Mouse (Mus musculus) MEL (cell line): Measurements from ENCODE around the gene Zfp788. TPM values are rescaled to one million over a fixed set of nuclear protein-coding genes. Genes with fewer than 3 reads are reported as not detected.
"Not testable (repeated sequence)": the region's sequence is repeated elsewhere in the genome, so short reads cannot be mapped to it uniquely, and the experiment has no call there.

Experiments
- DNase-seq: peaks from one replicate; pipeline ENCODE4 v3.0.0; 2011; ENCODE audit warnings: low read depth, low spot score
- H3K27ac ChIP-seq: 2 replicates; pipeline ENCODE4 v1.5.1; 2012; ENCODE audit warnings: low read depth, mild to moderate bottlenecking, control low read depth, low read length, moderate library complexity; ENCODE audit not compliant: control insufficient read depth
- H3K27me3 ChIP-seq, 2 experiments: fragments of 150-350 bp in 1 of 2; sonication (generic) in 1 of 2; 2 replicates each; pipeline ENCODE4 v1.6.1; 2012; ENCODE audit warnings: low read length in 2 of 2, mild to moderate bottlenecking in 2 of 2, improper control_type of control experiment in 1 of 2, moderate library complexity in 1 of 2; ENCODE audit not compliant: insufficient read depth in 2 of 2, control insufficient read depth in 1 of 2
- H3K36me3 ChIP-seq, 2 experiments: 2 replicates each; pipeline ENCODE4 v1.6.1; 2012 to 2014; ENCODE audit warnings: low read length in 2 of 2, improper control_type of control experiment in 1 of 2, inconsistent platforms in 1 of 2, mild to moderate bottlenecking in 1 of 2; ENCODE audit not compliant: insufficient read depth in 2 of 2, control insufficient read depth in 1 of 2
- H3K4me1 ChIP-seq, 2 experiments: fragments of 150-350 bp in 1 of 2; sonication (generic) in 1 of 2; 2 replicates each; pipeline ENCODE4 v1.6.1; 2012; ENCODE audit warnings: low read length in 2 of 2, improper control_type of control experiment in 1 of 2, mild to moderate bottlenecking in 1 of 2; ENCODE audit not compliant: insufficient read depth in 2 of 2, control insufficient read depth in 1 of 2
- H3K4me3 ChIP-seq, 2 experiments: fragments of 150-350 bp in 1 of 2; sonication (generic) in 1 of 2; 2 replicates each; pipeline ENCODE4 v1.5.1; 2012; ENCODE audit warnings: low read depth in 2 of 2, low read length in 2 of 2, mild to moderate bottlenecking in 2 of 2, moderate library complexity in 2 of 2, control low read depth in 1 of 2, improper control_type of control experiment in 1 of 2; ENCODE audit not compliant: control insufficient read depth in 1 of 2, insufficient read depth in 1 of 2
- H3K79me2 ChIP-seq: 2 replicates; pipeline ENCODE4 v1.6.1; 2012; ENCODE audit warnings: mild to moderate bottlenecking, low read length, moderate library complexity; ENCODE audit not compliant: control insufficient read depth, poor library complexity, insufficient read depth
- H3K9ac ChIP-seq: 2 replicates; pipeline ENCODE4 v1.6.1; 2012; ENCODE audit warnings: low read depth, mild to moderate bottlenecking, control low read depth, low read length, moderate library complexity; ENCODE audit not compliant: control insufficient read depth, poor library complexity, severe bottlenecking
- H3K9me3 ChIP-seq: fragments of 150-350 bp; sonication (generic); replicated peaks from 2 replicates; pipeline ENCODE4 v1.6.1; 2012; ENCODE audit warnings: mild to moderate bottlenecking, low read length, improper control_type of control experiment, moderate library complexity; ENCODE audit not compliant: insufficient read depth
- BHLHE40 ChIP-seq: IDR thresholded peaks from 2 replicates; pipeline ENCODE4 v1.6.1; 2012; ENCODE audit warnings: low read depth, mild to moderate bottlenecking, inconsistent platforms, low read length, improper control_type of control experiment, borderline replicate concordance
- ELF1 ChIP-seq: IDR thresholded peaks from 2 replicates; pipeline ENCODE4 v1.6.1; 2014; ENCODE audit warnings: low read depth, mild to moderate bottlenecking, inconsistent platforms, low read length, improper control_type of control experiment, moderate library complexity
- ETS1 ChIP-seq: IDR thresholded peaks from 2 replicates; pipeline ENCODE4 v1.6.1; 2012; ENCODE audit warnings: low read depth, mild to moderate bottlenecking, inconsistent platforms, low read length, improper control_type of control experiment, moderate library complexity
- GABPA ChIP-seq: IDR thresholded peaks from 2 replicates; pipeline ENCODE4 v1.6.1; 2012; ENCODE audit warnings: low read depth, mild to moderate bottlenecking, inconsistent platforms, low read length, improper control_type of control experiment, moderate library complexity
- HCFC1 ChIP-seq: IDR thresholded peaks from 2 replicates; pipeline ENCODE4 v1.6.1; 2012; ENCODE audit warnings: low read depth, mild to moderate bottlenecking, inconsistent platforms, low read length, improper control_type of control experiment, moderate library complexity
- KAT2A ChIP-seq: conservative IDR thresholded peaks from 2 replicates; pipeline ENCODE4 v1.6.1; 2012; ENCODE audit warnings: low read depth, low read length, improper control_type of control experiment, inconsistent platforms
- MAX ChIP-seq: IDR thresholded peaks from 2 replicates; pipeline ENCODE4 v1.6.1; 2011; ENCODE audit warnings: low read length, improper control_type of control experiment
- MAZ ChIP-seq: IDR thresholded peaks from 2 replicates; pipeline ENCODE4 v1.6.1; 2012; ENCODE audit warnings: low read depth, mild to moderate bottlenecking, inconsistent platforms, low read length, improper control_type of control experiment
- MEF2A ChIP-seq: IDR thresholded peaks from 2 replicates; pipeline ENCODE4 v1.6.1; 2014; ENCODE audit warnings: low read depth, mild to moderate bottlenecking, inconsistent platforms, low read length, improper control_type of control experiment; ENCODE audit not compliant: poor library complexity, insufficient replicate concordance, severe bottlenecking; ENCODE audit errors: extremely low read depth
- MYB ChIP-seq: IDR thresholded peaks from 2 replicates; pipeline ENCODE4 v1.6.1; 2011; ENCODE audit warnings: mild to moderate bottlenecking, low read depth, low read length, improper control_type of control experiment
- NELFE ChIP-seq: IDR thresholded peaks from 2 replicates; pipeline ENCODE4 v1.6.1; 2011; ENCODE audit warnings: low read depth, low read length, improper control_type of control experiment
- POLR2AphosphoS2 ChIP-seq: IDR thresholded peaks from 2 replicates; pipeline ENCODE4 v1.6.1; 2011; ENCODE audit warnings: low read length, improper control_type of control experiment
- POLR2AphosphoS5 ChIP-seq: IDR thresholded peaks from 2 replicates; pipeline ENCODE4 v1.6.1; 2012; ENCODE audit warnings: low read depth, borderline replicate concordance, mild to moderate bottlenecking, inconsistent platforms, low read length, moderate library complexity, mixed read lengths
- RAD21 ChIP-seq: IDR thresholded peaks from 2 replicates; pipeline ENCODE4 v1.6.1; 2011; ENCODE audit warnings: mild to moderate bottlenecking, low read depth, low read length, improper control_type of control experiment
- RCOR1 ChIP-seq: IDR thresholded peaks from 2 replicates; pipeline ENCODE4 v1.6.1; 2012; ENCODE audit warnings: low read depth, mild to moderate bottlenecking, inconsistent platforms, low read length, improper control_type of control experiment
- SIN3A ChIP-seq: IDR thresholded peaks from 2 replicates; pipeline ENCODE4 v1.6.1; 2012; ENCODE audit warnings: low read length, improper control_type of control experiment, inconsistent platforms
- TAL1 ChIP-seq: IDR thresholded peaks from 2 replicates; pipeline ENCODE4 v1.6.1; 2012; ENCODE audit warnings: mild to moderate bottlenecking, inconsistent platforms, low read length, moderate library complexity, mixed read lengths
- TBP ChIP-seq: IDR thresholded peaks from 2 replicates; pipeline ENCODE4 v1.8.0; 2011; ENCODE audit warnings: low read depth, low read length, improper control_type of control experiment
- TCF12 ChIP-seq: IDR thresholded peaks from 2 replicates; pipeline ENCODE4 v1.6.1; 2014; ENCODE audit warnings: low read depth, mild to moderate bottlenecking, inconsistent platforms, low read length, improper control_type of control experiment, moderate library complexity
- USF2 ChIP-seq, 2 experiments: IDR thresholded peaks; 2 replicates each; pipeline ENCODE4 v1.6.1; 2011 to 2012; ENCODE audit warnings: improper control_type of control experiment in 2 of 2, low read length in 2 of 2, borderline replicate concordance in 1 of 2, inconsistent platforms in 1 of 2, low read depth in 1 of 2, mild to moderate bottlenecking in 1 of 2; ENCODE audit not compliant: insufficient read depth in 1 of 2
- ZKSCAN1 ChIP-seq: IDR thresholded peaks from 2 replicates; pipeline ENCODE4 v1.6.1; 2012; ENCODE audit warnings: low read depth, mild to moderate bottlenecking, inconsistent platforms, low read length, improper control_type of control experiment, moderate library complexity
- ZMIZ1 ChIP-seq: IDR thresholded peaks from 2 replicates; pipeline ENCODE4 v1.6.1; 2012; ENCODE audit warnings: low read depth, mild to moderate bottlenecking, inconsistent platforms, low read length, improper control_type of control experiment, moderate library complexity
- ZNF384 ChIP-seq: IDR thresholded peaks from 2 replicates; pipeline ENCODE4 v1.6.1; 2012; ENCODE audit warnings: low read depth, mild to moderate bottlenecking, inconsistent platforms, low read length, improper control_type of control experiment
- polyA plus RNA-seq, 2 experiments: library from polyadenylated mRNA; stranded (reverse) in 1 of 2; unstranded in 1 of 2; fragments of >175 nt in 1 of 2; fragments of >200 nt in 1 of 2; gene quantifications; 2 replicates each; pipeline versions ENCODE4 v1.2.1 to v1.2.4; 2012; ENCODE audit warnings: low replicate concordance in 2 of 2, low read depth in 1 of 2; ENCODE audit not compliant: insufficient read length in 2 of 2, insufficient read depth in 1 of 2, missing spikeins in 1 of 2
- total RNA-seq: library from RNA; depleted of rRNA; stranded (reverse); fragments of 300-350 nt; gene quantifications from 2 replicates; pipeline ENCODE4 v1.2.3, GENCODE M21; 2012

Zfp788 gene
- total and polyA plus RNA-seq, 3 experiments = 4.5 to 5.5 TPM; not detected in 1

GRCm38 (mm10) chr7:41599034-41599813, 33.8 kb upstream of the Zfp788 start, which contains the start of gene 2610021A01Rik (continued):
- TF ChIP-seq USF2 (IDR thresholded peaks at IDR 0.05; ENCODE audit: borderline replicate concordance in 1 of 2, insufficient read depth in 1 of 2, low read depth in 1 of 2, low read length in 2 of 2) (no peak), ZMIZ1 (no peak), KAT2A (no peak)
- TF ChIP-seq, all 39 proteins: peak for 5

- Histone ChIP-seq H3K4me3 (peak overlapping the region; percentile 64 to 74), H3K9ac (peak overlapping the region; percentile 71), H3K4me1 (peaks cover 0 to 7% of the 10 kb centered on the region in 2 experiments; a peak in 2 of 4 replicates), H3K9me3 (no peaks in the 10 kb centered on the region), H3K36me3 (peaks cover 0 to 2% of the 10 kb centered on the region in 2 experiments; a peak in 2 of 4 replicates), H3K27me3 (no peaks in the 10 kb centered on the region), H3K27ac (no peak overlapping the region), H3K79me2 (peaks cover 5% of the 10 kb centered on the region)
- TF ChIP-seq MEF2A (no peak), KAT2A (no peak), GABPA (no peak), MAX (no peak), TAL1 (no peak), HCFC1 (no peak), SIN3A (no peak), ZNF384 (no peak), MAZ (no peak), ELF1 (no peak)
- DNase-seq = peak; percentile 14
These were observed 33.0 kb upstream of the Zfp788 start for GRCm38 (mm10) chr7:41599932-41600548.

DNA sequence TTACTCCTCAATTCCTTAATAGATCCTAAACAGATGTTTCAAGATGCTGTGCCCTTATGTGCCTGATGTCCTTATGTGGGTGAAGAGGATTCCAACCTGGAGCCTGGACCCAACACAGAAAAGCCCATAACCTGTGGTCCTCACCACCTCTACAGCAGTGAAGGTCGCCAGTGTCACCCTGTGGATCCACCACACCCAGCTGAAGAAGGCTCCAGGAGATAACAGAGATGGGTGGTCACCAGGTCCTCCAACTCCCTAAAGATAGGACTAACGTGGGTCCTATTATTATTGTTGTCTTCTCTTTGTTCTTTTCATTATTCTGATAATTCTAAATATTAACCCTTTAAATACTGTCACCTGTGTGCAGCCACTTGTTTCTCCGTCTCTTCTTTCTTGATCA, 21.3 kb upstream of the Zfp788 start:
- H3K4me3 ChIP-seq = no peak overlapping the region
- peaks cover 1% of the 10 kb centered on the region; the same call in 1 of the 2 replicates for H3K79me2 ChIP-seq
- no peak overlapping the region for H3K27ac ChIP-seq
- no peak overlapping the region for H3K9ac ChIP-seq
- H3K4me1 ChIP-seq = no peaks in the 10 kb centered on the region
- DNase-seq = no peak
- no peaks in the 10 kb centered on the region for H3K9me3 ChIP-seq
- no peaks in the 10 kb centered on the region for H3K27me3 ChIP-seq
- TF ChIP-seq TBP (no peak), TCF12 (no peak), POLR2AphosphoS2 (no peak), RAD21 (no peak), MEF2A (no peak), MYB (no peak), GABPA (no peak), RCOR1 (no peak), TAL1 (no peak), MAX (no peak), BHLHE40 (no peak), ZKSCAN1 (no peak), KAT2A (no peak), ETS1 (no peak), NELFE (no peak), POLR2AphosphoS5 (no peak)
- H3K36me3 ChIP-seq = no peaks in the 10 kb centered on the region

- H3K9me3 ChIP-seq, DNase-seq, H3K4me1 ChIP-seq: not testable (repeated sequence)
These were observed 16.8 kb upstream of the Zfp788 start for GRCm38 (mm10) chr7:41616241-41616640.

More at GRCm38 (mm10) chr7:41616241-41616640, 16.8 kb upstream of the Zfp788 start:
- H3K9ac ChIP-seq, H3K27me3 ChIP-seq, H3K36me3 ChIP-seq, H3K27ac ChIP-seq, H3K79me2 ChIP-seq, H3K4me3 ChIP-seq: not testable (repeated sequence)
